Mouse (Mus musculus) MEL (cell line): ENCODE results near the gene Chst1. TPM values are rescaled to one million over a fixed set of nuclear protein-coding genes. Genes with fewer than 3 reads are reported as not detected.
A peak's percentile ranks its signal among the peaks of the same experiment; 100 is the strongest.

Source experiments
- DNase-seq: peaks from one replicate; pipeline ENCODE4 v3.0.0; 2011; ENCODE audit warnings: low read depth, low spot score
- H3K27ac ChIP-seq: 2 replicates; pipeline ENCODE4 v1.5.1; 2012; ENCODE audit warnings: low read depth, mild to moderate bottlenecking, control low read depth, low read length, moderate library complexity; ENCODE audit not compliant: control insufficient read depth
- H3K27me3 ChIP-seq, 2 experiments: fragments of 150-350 bp in 1 of 2; sonication (generic) in 1 of 2; 2 replicates each; pipeline ENCODE4 v1.6.1; 2012; ENCODE audit warnings: low read length in 2 of 2, mild to moderate bottlenecking in 2 of 2, improper control_type of control experiment in 1 of 2, moderate library complexity in 1 of 2; ENCODE audit not compliant: insufficient read depth in 2 of 2, control insufficient read depth in 1 of 2
- H3K36me3 ChIP-seq, 2 experiments: 2 replicates each; pipeline ENCODE4 v1.6.1; 2012 to 2014; ENCODE audit warnings: low read length in 2 of 2, improper control_type of control experiment in 1 of 2, inconsistent platforms in 1 of 2, mild to moderate bottlenecking in 1 of 2; ENCODE audit not compliant: insufficient read depth in 2 of 2, control insufficient read depth in 1 of 2
- H3K4me1 ChIP-seq, 2 experiments: fragments of 150-350 bp in 1 of 2; sonication (generic) in 1 of 2; 2 replicates each; pipeline ENCODE4 v1.6.1; 2012; ENCODE audit warnings: low read length in 2 of 2, improper control_type of control experiment in 1 of 2, mild to moderate bottlenecking in 1 of 2; ENCODE audit not compliant: insufficient read depth in 2 of 2, control insufficient read depth in 1 of 2
- H3K4me3 ChIP-seq, 2 experiments: fragments of 150-350 bp in 1 of 2; sonication (generic) in 1 of 2; 2 replicates each; pipeline ENCODE4 v1.5.1; 2012; ENCODE audit warnings: low read depth in 2 of 2, low read length in 2 of 2, mild to moderate bottlenecking in 2 of 2, moderate library complexity in 2 of 2, control low read depth in 1 of 2, improper control_type of control experiment in 1 of 2; ENCODE audit not compliant: control insufficient read depth in 1 of 2, insufficient read depth in 1 of 2
- H3K79me2 ChIP-seq: 2 replicates; pipeline ENCODE4 v1.6.1; 2012; ENCODE audit warnings: mild to moderate bottlenecking, low read length, moderate library complexity; ENCODE audit not compliant: control insufficient read depth, poor library complexity, insufficient read depth
- H3K9ac ChIP-seq: 2 replicates; pipeline ENCODE4 v1.6.1; 2012; ENCODE audit warnings: low read depth, mild to moderate bottlenecking, control low read depth, low read length, moderate library complexity; ENCODE audit not compliant: control insufficient read depth, poor library complexity, severe bottlenecking
- H3K9me3 ChIP-seq: fragments of 150-350 bp; sonication (generic); replicated peaks from 2 replicates; pipeline ENCODE4 v1.6.1; 2012; ENCODE audit warnings: mild to moderate bottlenecking, low read length, improper control_type of control experiment, moderate library complexity; ENCODE audit not compliant: insufficient read depth
- CTCF ChIP-seq, 3 experiments: IDR thresholded peaks in 2 of 3; conservative IDR thresholded peaks in 1 of 3; 2 replicates each; pipeline ENCODE4 v1.5.1; 2011 to 2012; ENCODE audit warnings: low read length in 3 of 3, low read depth in 2 of 3, mild to moderate bottlenecking in 2 of 3, improper control_type of control experiment in 1 of 3, inconsistent platforms in 1 of 3, mixed read lengths in 1 of 3, moderate library complexity in 1 of 3; ENCODE audit not compliant: control insufficient read depth in 1 of 3, insufficient read depth in 1 of 3, poor library complexity in 1 of 3, severe bottlenecking in 1 of 3
- ELF1 ChIP-seq: IDR thresholded peaks from 2 replicates; pipeline ENCODE4 v1.6.1; 2014; ENCODE audit warnings: low read depth, mild to moderate bottlenecking, inconsistent platforms, low read length, improper control_type of control experiment, moderate library complexity
- EP300 ChIP-seq, 2 experiments: IDR thresholded peaks; 2 replicates each; pipeline ENCODE4 v1.6.1; 2011; ENCODE audit warnings: improper control_type of control experiment in 2 of 2, low read length in 2 of 2, low read depth in 1 of 2, mild to moderate bottlenecking in 1 of 2
- ETS1 ChIP-seq: IDR thresholded peaks from 2 replicates; pipeline ENCODE4 v1.6.1; 2012; ENCODE audit warnings: low read depth, mild to moderate bottlenecking, inconsistent platforms, low read length, improper control_type of control experiment, moderate library complexity
- JUND ChIP-seq: IDR thresholded peaks from 2 replicates; pipeline ENCODE4 v1.6.1; 2011; ENCODE audit warnings: low read depth, mild to moderate bottlenecking, improper control_type of control experiment, low read length
- MAFK ChIP-seq: IDR thresholded peaks from 2 replicates; pipeline ENCODE4 v1.6.1; 2011; ENCODE audit warnings: low read depth, mild to moderate bottlenecking, low read length, improper control_type of control experiment, borderline replicate concordance
- MAZ ChIP-seq: IDR thresholded peaks from 2 replicates; pipeline ENCODE4 v1.6.1; 2012; ENCODE audit warnings: low read depth, mild to moderate bottlenecking, inconsistent platforms, low read length, improper control_type of control experiment
- MEF2A ChIP-seq: IDR thresholded peaks from 2 replicates; pipeline ENCODE4 v1.6.1; 2014; ENCODE audit warnings: low read depth, mild to moderate bottlenecking, inconsistent platforms, low read length, improper control_type of control experiment; ENCODE audit not compliant: poor library complexity, insufficient replicate concordance, severe bottlenecking; ENCODE audit errors: extremely low read depth
- MXI1 ChIP-seq: IDR thresholded peaks from 2 replicates; pipeline ENCODE4 v1.6.1; 2011; ENCODE audit warnings: mild to moderate bottlenecking, low read depth, low read length, improper control_type of control experiment
- MYB ChIP-seq: IDR thresholded peaks from 2 replicates; pipeline ENCODE4 v1.6.1; 2011; ENCODE audit warnings: mild to moderate bottlenecking, low read depth, low read length, improper control_type of control experiment
- NELFE ChIP-seq: IDR thresholded peaks from 2 replicates; pipeline ENCODE4 v1.6.1; 2011; ENCODE audit warnings: low read depth, low read length, improper control_type of control experiment
- NRF1 ChIP-seq: IDR thresholded peaks from 2 replicates; pipeline ENCODE4 v1.6.1; 2014; ENCODE audit warnings: low read depth, mild to moderate bottlenecking, inconsistent platforms, low read length, improper control_type of control experiment, moderate library complexity; ENCODE audit not compliant: poor library complexity, insufficient read depth, severe bottlenecking
- POLR2A ChIP-seq, 2 experiments: IDR thresholded peaks; 2 replicates each; pipeline ENCODE4 v1.6.1; 2011 to 2012; ENCODE audit warnings: low read length in 2 of 2, mild to moderate bottlenecking in 2 of 2, control low read depth in 1 of 2, improper control_type of control experiment in 1 of 2, low read depth in 1 of 2, moderate library complexity in 1 of 2; ENCODE audit not compliant: control insufficient read depth in 1 of 2, insufficient read depth in 1 of 2, poor library complexity in 1 of 2
- SMC3 ChIP-seq: IDR thresholded peaks from 2 replicates; pipeline ENCODE4 v1.6.1; 2011; ENCODE audit warnings: low read depth, low read length, improper control_type of control experiment
- TCF12 ChIP-seq: IDR thresholded peaks from 2 replicates; pipeline ENCODE4 v1.6.1; 2014; ENCODE audit warnings: low read depth, mild to moderate bottlenecking, inconsistent platforms, low read length, improper control_type of control experiment, moderate library complexity
- USF1 ChIP-seq: IDR thresholded peaks from 2 replicates; pipeline ENCODE4 v1.6.1; 2014; ENCODE audit warnings: low read depth, mild to moderate bottlenecking, inconsistent platforms, low read length, improper control_type of control experiment, moderate library complexity
- ZC3H11A ChIP-seq: IDR thresholded peaks from 2 replicates; pipeline ENCODE4 v1.6.1; 2012; ENCODE audit warnings: low read depth, mild to moderate bottlenecking, inconsistent platforms, low read length, improper control_type of control experiment
- ZMIZ1 ChIP-seq: IDR thresholded peaks from 2 replicates; pipeline ENCODE4 v1.6.1; 2012; ENCODE audit warnings: low read depth, mild to moderate bottlenecking, inconsistent platforms, low read length, improper control_type of control experiment, moderate library complexity
- polyA plus RNA-seq, 2 experiments: library from polyadenylated mRNA; stranded (reverse) in 1 of 2; unstranded in 1 of 2; fragments of >175 nt in 1 of 2; fragments of >200 nt in 1 of 2; gene quantifications; 2 replicates each; pipeline versions ENCODE4 v1.2.1 to v1.2.4; 2012; ENCODE audit warnings: low replicate concordance in 2 of 2, low read depth in 1 of 2; ENCODE audit not compliant: insufficient read length in 2 of 2, insufficient read depth in 1 of 2, missing spikeins in 1 of 2
- total RNA-seq: library from RNA; depleted of rRNA; stranded (reverse); fragments of 300-350 nt; gene quantifications from 2 replicates; pipeline ENCODE4 v1.2.3, GENCODE M21; 2012

Gene Chst1
- total and polyA plus RNA-seq, 3 experiments, result 0.14 to 0.35 TPM; not detected in 1

DNA sequence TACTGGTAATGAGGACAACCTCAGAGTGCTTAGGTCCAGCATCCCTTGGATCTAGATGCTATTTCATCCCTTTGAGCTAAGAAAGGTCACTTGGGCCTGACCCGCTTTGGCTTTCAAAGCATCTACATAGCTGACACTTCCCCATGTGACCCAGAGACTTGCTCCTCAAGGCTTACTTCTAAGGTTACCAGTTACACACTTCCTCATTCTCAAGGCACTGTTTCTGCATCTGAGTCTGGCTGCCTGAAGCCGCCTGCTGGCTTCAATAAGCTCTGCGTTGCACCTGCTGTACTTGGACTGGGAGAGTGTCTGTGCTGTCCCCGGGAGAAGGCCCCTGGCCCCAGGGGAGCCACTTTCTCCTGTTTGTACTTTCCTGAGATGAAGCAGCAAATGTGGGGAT, 36.6 kb upstream of the Chst1 start:
- no peak overlapping the region for H3K27ac ChIP-seq
- H3K9ac ChIP-seq, result no peak overlapping the region
- peaks cover 8 to 15% of the 10 kb centered on the region in 2 experiments for H3K27me3 ChIP-seq
- no peaks in the 10 kb centered on the region for H3K79me2 ChIP-seq
- TF ChIP-seq ETS1, result no peak
- no peak for TF ChIP-seq MYB
- TF ChIP-seq USF1, result peak; percentile 54; the same call in 1 of the 2 replicates
- TF ChIP-seq SMC3, result peak; percentile 12; the same call in 1 of the 2 replicates
- TF ChIP-seq CTCF (IDR thresholded peaks at IDR 0.05 in 2 of 3, conservative IDR thresholded peaks at IDR 0.05 in 1 of 3; ENCODE audit: control insufficient read depth in 1 of 3, insufficient read depth in 1 of 3, low read depth in 2 of 3, low read length in 3 of 3, poor library complexity in 1 of 3, severe bottlenecking in 1 of 3), result peak in 1 of 3 experiments; percentile 21; a peak in 2 of 6 replicates
- TF ChIP-seq MEF2A, result no peak
- no peak for TF ChIP-seq EP300 (IDR thresholded peaks at IDR 0.05; ENCODE audit: low read depth in 1 of 2, low read length in 2 of 2)
- no peak for TF ChIP-seq ZMIZ1
- H3K4me1 ChIP-seq, result peaks cover 0 to 2% of the 10 kb centered on the region in 2 experiments; a peak in 1 of 4 replicates
- no peaks in the 10 kb centered on the region for H3K36me3 ChIP-seq
- peak; percentile 52 for DNase-seq
- no peak overlapping the region for H3K4me3 ChIP-seq
- no peaks in the 10 kb centered on the region for H3K9me3 ChIP-seq

DNA sequence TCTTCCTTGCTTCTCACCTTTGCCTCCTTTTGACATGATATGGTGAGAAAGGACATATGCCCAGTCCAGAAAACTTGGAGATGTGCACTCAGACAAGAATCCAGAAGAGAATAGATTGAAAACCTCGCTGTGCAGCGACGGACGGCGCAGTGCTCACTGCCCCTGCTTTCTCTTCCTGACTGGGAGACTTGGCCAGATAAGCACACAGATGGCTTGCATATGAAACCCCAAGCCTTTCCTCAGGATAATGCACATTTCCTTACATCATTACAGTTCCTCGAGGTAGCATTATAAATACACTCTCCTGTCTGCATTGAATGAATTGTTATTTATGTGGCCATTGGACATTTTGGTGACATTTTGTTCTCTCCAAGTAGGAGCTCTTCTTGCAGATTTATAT, 28.9 kb upstream of the Chst1 start:
- Histone ChIP-seq H3K36me3 (no peaks in the 10 kb centered on the region), H3K4me3 (no peak overlapping the region), H3K9ac (no peak overlapping the region), H3K4me1 (no peaks in the 10 kb centered on the region), H3K27ac (no peak overlapping the region), H3K27me3 (peaks cover 16 to 41% of the 10 kb centered on the region in 2 experiments), H3K9me3 (no peaks in the 10 kb centered on the region), H3K79me2 (no peaks in the 10 kb centered on the region)
- DNase-seq, result no peak
- no peak for TF ChIP-seq MXI1
- no peak for TF ChIP-seq NRF1
- no peak for TF ChIP-seq POLR2A (IDR thresholded peaks at IDR 0.05; ENCODE audit: control insufficient read depth in 1 of 2, insufficient read depth in 1 of 2, low read depth in 1 of 2, low read length in 2 of 2, poor library complexity in 1 of 2)
- TF ChIP-seq TCF12, result no peak
- TF ChIP-seq MAFK, result no peak
- no peak for TF ChIP-seq MEF2A
- no peak for TF ChIP-seq MAZ
- TF ChIP-seq NELFE, result no peak
- no peak for TF ChIP-seq ZC3H11A
- no peak for TF ChIP-seq JUND
- TF ChIP-seq ELF1, result no peak
